Mouse (Mus musculus) ES-E14 (cell line): ENCODE data around the gene Rnf181. TPM values are rescaled to one million over a fixed set of nuclear protein-coding genes. Genes with fewer than 3 reads are reported as not detected.

Experiments used
- DNase-seq: peaks from one replicate; pipeline ENCODE4 v3.0.0-alpha.2; 2013; ENCODE audit warnings: low read depth, low spot score
- H3K27ac ChIP-seq: 2 replicates; pipeline ENCODE4 v1.5.1; 2012; ENCODE audit warnings: low read depth, mild to moderate bottlenecking, low read length, moderate library complexity, mixed read lengths; ENCODE audit not compliant: poor library complexity, insufficient read depth, severe bottlenecking
- H3K36me3 ChIP-seq: 2 replicates; pipeline ENCODE4 v1.6.1; 2012; ENCODE audit warnings: mild to moderate bottlenecking, low read length, moderate library complexity, mixed read lengths; ENCODE audit not compliant: control insufficient read depth, poor library complexity, insufficient read depth, severe bottlenecking
- H3K4me1 ChIP-seq, 2 experiments: fragments of 150-350 bp in 1 of 2; sonication (generic) in 1 of 2; 2 replicates each; pipeline ENCODE4 v1.6.1; 2012; ENCODE audit warnings: low read length in 2 of 2, mild to moderate bottlenecking in 1 of 2, mixed read lengths in 1 of 2; ENCODE audit not compliant: control insufficient read depth in 2 of 2, insufficient read depth in 2 of 2, poor library complexity in 1 of 2
- H3K4me3 ChIP-seq, 2 experiments: fragments of 150-350 bp in 1 of 2; sonication (generic) in 1 of 2; 2 replicates each; pipeline ENCODE4 v1.5.1; 2012; ENCODE audit warnings: low read length in 2 of 2, low read depth in 1 of 2, mild to moderate bottlenecking in 1 of 2, mixed read lengths in 1 of 2; ENCODE audit not compliant: insufficient read depth in 1 of 2, poor library complexity in 1 of 2, severe bottlenecking in 1 of 2
- H3K9ac ChIP-seq: 2 replicates; pipeline ENCODE4 v1.6.1; 2012; ENCODE audit warnings: low read depth, mild to moderate bottlenecking, low read length, mixed read lengths; ENCODE audit not compliant: poor library complexity, insufficient read depth, severe bottlenecking
- H3K9me3 ChIP-seq: fragments of 150-350 bp; sonication (generic); 2 replicates; pipeline ENCODE4 v1.6.1; 2012; ENCODE audit warnings: low read depth, mild to moderate bottlenecking, low read length; ENCODE audit not compliant: control insufficient read depth, insufficient read depth
- CHD2 ChIP-seq: IDR thresholded peaks from 2 replicates; pipeline ENCODE4 v1.6.1; 2014; ENCODE audit warnings: mild to moderate bottlenecking, low read depth, low read length, inconsistent platforms
- HCFC1 ChIP-seq: IDR thresholded peaks from 2 replicates; pipeline ENCODE4 v1.6.1; 2012; ENCODE audit warnings: low read length, inconsistent platforms, borderline replicate concordance; ENCODE audit not compliant: insufficient read depth
- MAFK ChIP-seq: IDR thresholded peaks from 2 replicates; pipeline ENCODE4 v1.6.1; 2014; ENCODE audit warnings: mild to moderate bottlenecking, low read depth, low read length, inconsistent platforms; ENCODE audit not compliant: insufficient read depth
- ZC3H11A ChIP-seq: IDR thresholded peaks from 2 replicates; pipeline ENCODE4 v1.6.1; 2012; ENCODE audit warnings: low read depth, mild to moderate bottlenecking, inconsistent platforms, low read length, borderline replicate concordance
- ZNF384 ChIP-seq: IDR thresholded peaks from 2 replicates; pipeline ENCODE4 v1.6.1; 2012; ENCODE audit warnings: low read depth, low read length, inconsistent platforms
- in situ Hi-C, 2 experiments: fragments of 600-800 bp; cut with MboI; formaldehyde crosslinking; loops; one replicate each; pipeline ENCODE4 v1.15.1; 2025; ENCODE audit warnings: low sequenced_read_pairs in 2 of 2, inconsistent platforms in 1 of 2; ENCODE audit not compliant: unreplicated experiment in 2 of 2
- total RNA-seq: library from RNA; depleted of rRNA; stranded (reverse); fragments of 300-350 nt; gene quantifications from 2 replicates; pipeline ENCODE4 v1.2.3, GENCODE M21; 2012

Gene Rnf181
- total RNA-seq, 1 experiment, result 62.0 TPM

GRCm38 (mm10) chr6:72367460-72367974, 761 bp upstream of the Rnf181 start:
- in situ Hi-C loops, result no loop called here
- TF ChIP-seq HCFC1 (no peak), ZNF384 (no peak), ZC3H11A (no peak), MAFK (no peak), CHD2 (no peak)
- Histone ChIP-seq H3K4me3 (no peak overlapping the region), H3K9ac (no peak overlapping the region), H3K4me1 (peaks cover 0 to 3% of the 10 kb centered on the region in 2 experiments; a peak in 1 of 4 replicates), H3K36me3 (no peaks in the 10 kb centered on the region), H3K27ac (no peak overlapping the region), H3K9me3 (no peaks in the 10 kb centered on the region)
- no peak for DNase-seq

DNA sequence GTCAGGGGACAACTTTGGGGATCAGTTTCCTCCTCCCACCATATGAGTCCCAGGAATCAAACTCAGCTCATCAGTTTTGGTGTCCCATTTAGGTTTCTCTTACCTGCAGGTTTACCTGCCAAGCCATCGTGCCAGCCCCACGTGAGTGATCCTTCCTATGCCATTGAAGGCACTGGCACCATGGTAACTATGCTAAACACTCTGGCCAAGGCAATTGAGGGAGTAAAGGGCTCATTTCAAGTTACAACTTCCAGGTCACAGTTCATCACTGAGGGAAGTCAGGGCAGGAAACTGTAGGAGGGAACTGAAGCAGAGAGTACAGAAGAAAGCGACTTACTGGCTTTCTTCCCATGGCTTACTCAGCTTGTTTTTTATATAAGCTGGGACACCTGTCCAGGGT, 452 bp downstream of the Rnf181 start:
- Histone ChIP-seq H3K9me3 (no peaks in the 10 kb centered on the region), H3K4me1 (peaks cover 0 to 3% of the 10 kb centered on the region in 2 experiments; a peak in 1 of 4 replicates), H3K9ac (no peak overlapping the region), H3K36me3 (no peaks in the 10 kb centered on the region), H3K27ac (no peak overlapping the region), H3K4me3 (no peak overlapping the region)
- in situ Hi-C loops, result no loop called here
- DNase-seq, result no peak
- TF ChIP-seq HCFC1 (no peak), ZC3H11A (no peak), CHD2 (no peak), MAFK (no peak), ZNF384 (no peak)

- Histone ChIP-seq H3K27ac (no peak overlapping the region), H3K4me1 (peaks cover 2% of the 10 kb centered on the region in 2 experiments; a peak in 2 of 4 replicates), H3K36me3 (0 out of 2 replicates have a peak, but pooled peaks cover 2% of the 10 kb centered on the region), H3K9ac (no peak overlapping the region), H3K9me3 (no peaks in the 10 kb centered on the region), H3K4me3 (no peak overlapping the region)
- DNase-seq, result no peak
- TF ChIP-seq CHD2 (no peak), HCFC1 (no peak), ZNF384 (no peak), ZC3H11A (no peak), MAFK (no peak)
- in situ Hi-C loops, result no loop called here
Measured at GRCm38 (mm10) chr6:72364985-72365384, 1.8 kb downstream of the Rnf181 start.

GRCm38 (mm10) chr6:72364009-72364408, 2.7 kb downstream of the Rnf181 start:
- DNase-seq, result no peak
- TF ChIP-seq ZC3H11A (no peak), ZNF384 (no peak), MAFK (no peak), CHD2 (no peak), HCFC1 (no peak)
- in situ Hi-C loops, result no loop called here
- Histone ChIP-seq H3K27ac (no peak overlapping the region), H3K9me3 (no peaks in the 10 kb centered on the region), H3K9ac (no peak overlapping the region), H3K36me3 (peaks cover 7% of the 10 kb centered on the region; the same call in 1 of the 2 replicates), H3K4me3 (no peak overlapping the region), H3K4me1 (peaks cover 0 to 2% of the 10 kb centered on the region in 2 experiments; a peak in 1 of 4 replicates)
